Mouse (Mus musculus) B cell, adult 67 days (primary cell): ENCODE measurements around the gene Tmed4. TPM values are rescaled to one million over a fixed set of nuclear protein-coding genes. Genes with fewer than 3 reads are reported as not detected.

Experiments used
- total RNA-seq, 2 experiments: library from RNA; stranded (reverse); gene quantifications; 4 replicates each; pipeline ENCODE4 v1.2.4; 2023

Tmed4 gene
- 10 to 100 TPM; 40.7 to 47.9 TPM for total RNA-seq

GRCm38 (mm10) chr11:6274387-6275093 is at the start of gene Tmed4:
TSS of gene Tmed4 (minus strand) at chr11:6274870.

GRCm38 (mm10) chr11:6291401-6292115 is 16.9 kb upstream of the Tmed4 start, which contains the start of gene Ogdh:
TSS of gene Ogdh (plus strand) at chr11:6291633.

GRCm38 (mm10) chr11:6267320-6268254 is 7.1 kb downstream of the Tmed4 start, which contains the start of gene Ddx56:
TSS of gene Ddx56 (minus strand) at chr11:6267772.

GRCm38 (mm10) chr11:6230012-6230411 is 44.7 kb downstream of the Tmed4 start, which contains the start of gene Npc1l1:
TSS of gene Npc1l1 (minus strand) at chr11:6230143.

Other genes with a start within 250 kb of the Tmed4 start
- 1 to 10 TPM in 1 of 2 experiments, under 1 TPM in 1; 0.36 to 1.5 TPM for gene Camk2b, start 208.5 kb downstream of the Tmed4 start, total RNA-seq
- under 1 TPM; 0.44 to 0.56 TPM for gene A730071L15Rik, start 74.8 kb downstream of the Tmed4 start, total RNA-seq
- 10 to 100 TPM; 60.0 to 64.6 TPM for gene Nudcd3, start 74.5 kb downstream of the Tmed4 start, total RNA-seq
- gene Npc1l1, start 44.7 kb downstream of the Tmed4 start, total RNA-seq, result under 1 TPM in 1 of 2 experiments, not detected in 1; 0.12 TPM
- 10 to 100 TPM; 75.0 to 81.6 TPM for gene Ddx56, start 7.1 kb downstream of the Tmed4 start, total RNA-seq
- gene Ogdh, start 16.8 kb upstream of the Tmed4 start, total RNA-seq, result 100 to 1,000 TPM; 203 to 204 TPM
- 100 to 1,000 TPM; 166 to 195 TPM for gene Zmiz2, start 114.2 kb upstream of the Tmed4 start, total RNA-seq
- gene Ppia, start 140.6 kb upstream of the Tmed4 start, total RNA-seq, result 1,000 to 10,000 TPM; 1,054 to 1,069 TPM
- 10 to 100 TPM; 65.0 to 66.6 TPM for gene H2afv, start 169.6 kb upstream of the Tmed4 start, total RNA-seq
- 10 to 100 TPM; 82.2 to 85.5 TPM for gene Purb, start 201.0 kb upstream of the Tmed4 start, total RNA-seq
- gene Myo1g, start 246.1 kb upstream of the Tmed4 start, total RNA-seq, result 100 to 1,000 TPM; 309 to 327 TPM